Mouse (Mus musculus): Measurements from ENCODE around the gene Prkcz. TPM values are rescaled to one million over a fixed set of nuclear protein-coding genes. Genes with fewer than 3 reads are reported as not detected.

Gene Prkcz
- 33.7 and 33.9 TPM in 2 replicates for polyA plus RNA-seq (2016; fragmentation: Nextera tagmentation; extraction: Ambion mirVana)

GRCm38 (mm10) chr4:155361303-155361791, at the start of gene Prkcz:
Gene Prkcz (minus strand): TSS chr4:155361361.
- under 1% methylated on average over 42 of the region's 51 CpGs for WGBS
- H3K9ac ChIP-seq: peak within 1 kb of the TSS; percentile 38
- no peak within 1 kb of the TSS for H3K27ac ChIP-seq
- peak within 1 kb of the TSS; percentile 59 for H3K4me2 ChIP-seq (replicated peaks)
- H3K4me3 ChIP-seq: peak within 1 kb of the TSS; percentile 44
- peaks cover 13% of the 10 kb centered on the region; the same call in 1 of the 2 replicates for H3K4me1 ChIP-seq
- 0 out of 2 replicates have a peak, but pooled peaks have one; percentile 78 for ATAC-seq (ENCODE audit: low FRiP score)
- H3K27me3 ChIP-seq: peaks cover 82% of the 10 kb centered on the region
- H3K9me3 ChIP-seq (replicated peaks): no peaks in the 10 kb centered on the region
- no peaks in the 10 kb centered on the region for H3K36me3 ChIP-seq

- Histone ChIP-seq H3K4me2 (replicated peaks) (peak within 1 kb of the TSS; percentile 80), H3K27me3 (no peaks in the 10 kb centered on the region), H3K9me3 (replicated peaks) (no peaks in the 10 kb centered on the region), H3K36me3 (no peaks in the 10 kb centered on the region), H3K4me1 (peaks cover 3% of the 10 kb centered on the region; the same call in 1 of the 2 replicates), H3K27ac (peak within 1 kb of the TSS; percentile 31; the same call in 1 of the 2 replicates), H3K4me3 (peak within 1 kb of the TSS; percentile 53), H3K9ac (peak within 1 kb of the TSS; percentile 59)
- WGBS: under 1% methylated on average over 35 of the region's 35 CpGs
- ATAC-seq (ENCODE audit: low FRiP score): peak; percentile 98
Observed at GRCm38 (mm10) chr4:155409058-155409776, 48.1 kb upstream of the Prkcz start, which contains the start of gene Cfap74. Gene Cfap74 (plus strand): TSS chr4:155409190.

GRCm38 (mm10) chr4:155408695-155409057, 47.5 kb upstream of the Prkcz start:
- Histone ChIP-seq H3K27me3 (no peaks in the 10 kb centered on the region), H3K9me3 (replicated peaks) (no peaks in the 10 kb centered on the region), H3K4me2 (replicated peaks) (peak overlapping the region; percentile 80), H3K9ac (peak overlapping the region; percentile 59), H3K4me1 (peaks cover 3% of the 10 kb centered on the region; the same call in 1 of the 2 replicates), H3K36me3 (no peaks in the 10 kb centered on the region), H3K27ac (no peak overlapping the region), H3K4me3 (peak overlapping the region; percentile 53)
- WGBS: 3% methylated on average over 8 of the region's 8 CpGs
- ATAC-seq (ENCODE audit: low FRiP score): peak; percentile 70

- H3K27me3 ChIP-seq: peaks cover 28% of the 10 kb centered on the region
- H3K9ac ChIP-seq: no peak overlapping the region
- no peak overlapping the region for H3K27ac ChIP-seq
- peaks cover 8% of the 10 kb centered on the region for H3K4me1 ChIP-seq
- H3K4me2 ChIP-seq (replicated peaks): no peak overlapping the region
- no peak overlapping the region for H3K4me3 ChIP-seq
- ATAC-seq (ENCODE audit: low FRiP score): no peak
- H3K36me3 ChIP-seq: no peaks in the 10 kb centered on the region
- WGBS: 61% methylated on average over 1 of the region's 1 CpGs
- H3K9me3 ChIP-seq (replicated peaks): no peaks in the 10 kb centered on the region
Observed at GRCm38 (mm10) chr4:155402489-155402888, 41.3 kb upstream of the Prkcz start.

GRCm38 (mm10) chr4:155401121-155401520, 40.0 kb upstream of the Prkcz start:
- H3K9ac ChIP-seq: no peak overlapping the region
- H3K4me2 ChIP-seq (replicated peaks): no peak overlapping the region
- H3K4me3 ChIP-seq: no peak overlapping the region
- peaks cover 9% of the 10 kb centered on the region for H3K4me1 ChIP-seq
- no peaks in the 10 kb centered on the region for H3K9me3 ChIP-seq (replicated peaks)
- H3K36me3 ChIP-seq: no peaks in the 10 kb centered on the region
- H3K27ac ChIP-seq: no peak overlapping the region
- ATAC-seq (ENCODE audit: low FRiP score): no peak
- H3K27me3 ChIP-seq: peaks cover 42% of the 10 kb centered on the region
- 72% methylated on average over 7 of the region's 7 CpGs for WGBS

GRCm38 (mm10) chr4:155398222-155398540, 37.0 kb upstream of the Prkcz start:
- no peaks in the 10 kb centered on the region for H3K9me3 ChIP-seq (replicated peaks)
- H3K36me3 ChIP-seq: no peaks in the 10 kb centered on the region
- no peak overlapping the region for H3K27ac ChIP-seq
- H3K4me3 ChIP-seq: peak overlapping the region; percentile 39
- ATAC-seq (ENCODE audit: low FRiP score): no peak
- H3K4me2 ChIP-seq (replicated peaks): peak overlapping the region; percentile 78
- H3K27me3 ChIP-seq: peaks cover 60% of the 10 kb centered on the region
- WGBS: 4% methylated on average over 9 of the region's 9 CpGs
- peak overlapping the region; percentile 51; the same call in 1 of the 2 replicates for H3K9ac ChIP-seq
- peaks cover 9% of the 10 kb centered on the region for H3K4me1 ChIP-seq

GRCm38 (mm10) chr4:155397511-155398221, 36.5 kb upstream of the Prkcz start, which contains the start of gene Gabrd:
Gene Gabrd (minus strand): TSS chr4:155398112.
- H3K4me3 ChIP-seq: peak within 1 kb of the TSS; percentile 39
- H3K9ac ChIP-seq: peak within 1 kb of the TSS; percentile 51
- H3K4me2 ChIP-seq (replicated peaks): peak within 1 kb of the TSS; percentile 78
- no peaks in the 10 kb centered on the region for H3K9me3 ChIP-seq (replicated peaks)
- ATAC-seq (ENCODE audit: low FRiP score): peak; percentile 19; the same call in 1 of the 2 replicates
- under 1% methylated on average over 37 of the region's 57 CpGs for WGBS
- no peaks in the 10 kb centered on the region for H3K36me3 ChIP-seq
- H3K4me1 ChIP-seq: peaks cover 9% of the 10 kb centered on the region
- no peak within 1 kb of the TSS for H3K27ac ChIP-seq
- H3K27me3 ChIP-seq: peaks cover 60% of the 10 kb centered on the region

GRCm38 (mm10) chr4:155396751-155397150, 35.6 kb upstream of the Prkcz start:
- H3K36me3 ChIP-seq: no peaks in the 10 kb centered on the region
- no peak overlapping the region for H3K4me2 ChIP-seq (replicated peaks)
- no peaks in the 10 kb centered on the region for H3K9me3 ChIP-seq (replicated peaks)
- no peak overlapping the region for H3K9ac ChIP-seq
- no peak for ATAC-seq (ENCODE audit: low FRiP score)
- peaks cover 60% of the 10 kb centered on the region for H3K27me3 ChIP-seq
- H3K4me3 ChIP-seq: no peak overlapping the region
- 91% methylated on average over 4 of the region's 4 CpGs for WGBS
- no peak overlapping the region for H3K27ac ChIP-seq
- H3K4me1 ChIP-seq: peaks cover 9% of the 10 kb centered on the region

- Histone ChIP-seq H3K4me3 (no peak overlapping the region), H3K4me2 (replicated peaks) (no peak overlapping the region), H3K36me3 (no peaks in the 10 kb centered on the region), H3K4me1 (peaks cover 9% of the 10 kb centered on the region), H3K27ac (no peak overlapping the region), H3K9me3 (replicated peaks) (no peaks in the 10 kb centered on the region), H3K27me3 (peaks cover 58% of the 10 kb centered on the region), H3K9ac (no peak overlapping the region)
- 88% methylated on average over 5 of the region's 5 CpGs for WGBS
- no peak for ATAC-seq (ENCODE audit: low FRiP score)
Observed at GRCm38 (mm10) chr4:155395471-155395870, 34.3 kb upstream of the Prkcz start.

GRCm38 (mm10) chr4:155387166-155387565, 26.0 kb upstream of the Prkcz start:
- ATAC-seq (ENCODE audit: low FRiP score): no peak
- no peak overlapping the region for H3K4me2 ChIP-seq (replicated peaks)
- 0 out of 2 replicates have a peak, but pooled peaks cover 8% of the 10 kb centered on the region for H3K4me1 ChIP-seq
- H3K27me3 ChIP-seq: 0 out of 2 replicates have a peak, but pooled peaks cover 2% of the 10 kb centered on the region
- H3K9me3 ChIP-seq (replicated peaks): no peaks in the 10 kb centered on the region
- H3K27ac ChIP-seq: no peak overlapping the region
- H3K4me3 ChIP-seq: no peak overlapping the region
- no peaks in the 10 kb centered on the region for H3K36me3 ChIP-seq
- WGBS: 79% methylated on average over 8 of the region's 8 CpGs
- no peak overlapping the region for H3K9ac ChIP-seq

GRCm38 (mm10) chr4:155383326-155383725, 22.2 kb upstream of the Prkcz start:
- Histone ChIP-seq H3K4me2 (replicated peaks) (no peak overlapping the region), H3K27me3 (no peaks in the 10 kb centered on the region), H3K9ac (no peak overlapping the region), H3K27ac (no peak overlapping the region), H3K4me3 (no peak overlapping the region), H3K36me3 (no peaks in the 10 kb centered on the region), H3K4me1 (0 out of 2 replicates have a peak, but pooled peaks cover 8% of the 10 kb centered on the region), H3K9me3 (replicated peaks) (no peaks in the 10 kb centered on the region)
- no peak for ATAC-seq (ENCODE audit: low FRiP score)
- 75% methylated on average over 4 of the region's 4 CpGs for WGBS

GRCm38 (mm10) chr4:155382752-155383151, 21.6 kb upstream of the Prkcz start:
- peak overlapping the region; percentile 24; the same call in 1 of the 2 replicates for H3K9ac ChIP-seq
- 13% methylated on average over 9 of the region's 9 CpGs for WGBS
- no peak overlapping the region for H3K4me2 ChIP-seq (replicated peaks)
- no peaks in the 10 kb centered on the region for H3K36me3 ChIP-seq
- H3K4me3 ChIP-seq: no peak overlapping the region
- 0 out of 2 replicates have a peak, but pooled peaks cover 8% of the 10 kb centered on the region for H3K4me1 ChIP-seq
- no peaks in the 10 kb centered on the region for H3K27me3 ChIP-seq
- no peak overlapping the region for H3K27ac ChIP-seq
- no peaks in the 10 kb centered on the region for H3K9me3 ChIP-seq (replicated peaks)
- no peak for ATAC-seq (ENCODE audit: low FRiP score)

Data from hindbrain, embryonic 12.5 days (tissue).